Mouse (Mus musculus): ENCODE measurements around the gene Hkdc1. TPM values are rescaled to one million over a fixed set of nuclear protein-coding genes. Genes with fewer than 3 reads are reported as not detected.

The Hkdc1 gene
- polyA plus RNA-seq, 1 experiment from 2014 or later = 4.4 TPM

DNA sequence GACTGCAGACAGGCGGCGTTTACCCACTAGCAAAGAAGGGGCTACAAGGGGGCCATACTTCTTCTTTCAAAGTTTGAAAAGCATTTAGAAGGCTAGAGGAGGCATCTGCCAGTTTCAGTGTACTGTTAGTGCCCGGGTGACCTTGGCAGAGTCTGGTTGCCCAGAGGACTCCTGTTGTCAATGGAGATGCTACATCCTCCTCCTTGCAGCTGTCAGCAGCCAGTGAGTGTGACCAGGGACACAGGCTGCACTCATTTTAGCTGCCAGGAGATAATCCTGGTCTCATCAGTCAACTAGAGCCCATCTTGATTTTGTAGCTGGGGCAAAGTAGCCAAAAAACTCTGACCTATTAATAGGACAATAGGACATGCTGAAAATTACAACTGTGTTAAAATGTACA is 1.2 kb downstream of the Hkdc1 start:
- Histone ChIP-seq H3K27ac (ENCODE audit: low read length) (peak overlapping the region; percentile 44), H3K9ac (ENCODE audit: low read length) (peak overlapping the region; percentile 12; the same call in 1 of the 2 replicates), H3K4me1 (replicated peaks; ENCODE audit: control insufficient read depth, insufficient read depth, low read length) (peaks cover 5% of the 10 kb centered on the region; the same call in 1 of the 2 replicates), H3K4me2 (ENCODE audit: low read depth, low read length) (no peak overlapping the region), H3K27me3 (ENCODE audit: control insufficient read depth, insufficient read depth, low read depth, low read length) (no peaks in the 10 kb centered on the region), H3K9me3 (ENCODE audit: control insufficient read depth, low read length) (no peaks in the 10 kb centered on the region), H3K4me3 (ENCODE audit: low read length) (no peak overlapping the region), H3K36me3 (ENCODE audit: control insufficient read depth, insufficient read depth, low read length) (no peaks in the 10 kb centered on the region)
- 70% methylated on average over 3 of the region's 3 CpGs for WGBS
- ATAC-seq (ENCODE audit: low read depth) = no peak

GRCm38 (mm10) chr10:62420399-62420798 is 1.9 kb downstream of the Hkdc1 start:
- Histone ChIP-seq H3K27ac (ENCODE audit: low read length) (peak overlapping the region; percentile 44; the same call in 1 of the 2 replicates), H3K9me3 (ENCODE audit: control insufficient read depth, low read length) (no peaks in the 10 kb centered on the region), H3K36me3 (ENCODE audit: control insufficient read depth, insufficient read depth, low read length) (no peaks in the 10 kb centered on the region), H3K4me3 (ENCODE audit: low read length) (no peak overlapping the region), H3K27me3 (ENCODE audit: control insufficient read depth, insufficient read depth, low read depth, low read length) (no peaks in the 10 kb centered on the region), H3K4me2 (ENCODE audit: low read depth, low read length) (no peak overlapping the region), H3K4me1 (replicated peaks; ENCODE audit: control insufficient read depth, insufficient read depth, low read length) (0 out of 2 replicates have a peak, but pooled peaks cover 4% of the 10 kb centered on the region), H3K9ac (ENCODE audit: low read length) (no peak overlapping the region)
- ATAC-seq (ENCODE audit: low read depth) = no peak
- WGBS = 44% methylated on average over 6 of the region's 6 CpGs

DNA sequence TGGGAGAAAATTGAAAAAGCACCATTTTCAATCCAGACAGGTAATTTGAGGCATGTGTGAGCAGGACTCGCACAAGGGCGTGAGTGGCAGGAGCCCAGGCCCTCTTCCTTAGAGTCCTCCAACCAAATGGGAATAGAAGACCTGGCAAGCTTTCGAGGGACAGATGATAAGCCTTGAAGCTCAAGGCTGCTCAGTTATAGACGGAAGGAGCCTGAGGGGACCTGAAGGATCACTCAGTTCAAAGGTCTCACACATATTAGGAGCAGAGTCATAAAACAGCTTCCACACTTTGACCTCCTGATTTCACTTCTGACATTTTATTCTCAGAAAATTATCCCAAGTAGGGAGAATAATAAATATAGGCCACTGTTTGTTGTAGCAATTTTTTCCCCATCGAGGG is 2.9 kb downstream of the Hkdc1 start:
- H3K4me2 ChIP-seq (ENCODE audit: low read depth, low read length) = no peak overlapping the region
- 69% methylated on average over 5 of the region's 5 CpGs for WGBS
- H3K27ac ChIP-seq (ENCODE audit: low read length) = no peak overlapping the region
- H3K9me3 ChIP-seq (ENCODE audit: control insufficient read depth, low read length) = no peaks in the 10 kb centered on the region
- no peaks in the 10 kb centered on the region for H3K36me3 ChIP-seq (ENCODE audit: control insufficient read depth, insufficient read depth, low read length)
- ATAC-seq (ENCODE audit: low read depth) = no peak
- H3K4me3 ChIP-seq (ENCODE audit: low read length) = no peak overlapping the region
- no peaks in the 10 kb centered on the region for H3K27me3 ChIP-seq (ENCODE audit: control insufficient read depth, insufficient read depth, low read depth, low read length)
- H3K9ac ChIP-seq (ENCODE audit: low read length) = no peak overlapping the region
- no peaks in the 10 kb centered on the region for H3K4me1 ChIP-seq (replicated peaks; ENCODE audit: control insufficient read depth, insufficient read depth, low read length)

DNA sequence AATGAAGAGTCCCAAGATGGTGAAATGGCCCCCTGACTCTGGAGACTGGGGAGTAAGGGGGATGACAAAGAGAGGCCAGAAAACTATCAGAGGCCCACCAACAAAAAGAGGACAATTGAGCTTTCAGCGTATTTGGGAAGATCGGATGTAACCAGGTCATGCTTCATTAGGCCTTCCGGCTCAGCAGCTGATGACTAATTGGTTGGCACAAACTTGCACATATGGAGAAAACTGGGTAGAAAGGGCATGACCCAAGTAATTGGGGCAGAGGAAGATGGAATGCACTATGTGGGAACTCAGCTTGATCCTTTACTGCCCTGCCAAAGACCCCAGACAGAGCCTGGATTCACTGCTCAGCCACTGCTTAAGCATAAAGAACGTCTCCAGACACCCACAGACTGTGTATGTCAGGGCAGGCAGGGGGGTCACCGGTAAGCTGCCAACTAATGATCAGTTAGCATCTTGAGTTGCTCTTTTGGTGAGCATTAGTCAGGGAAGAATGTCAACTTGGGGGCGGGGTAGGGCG is 3.4 kb downstream of the Hkdc1 start:
- no peaks in the 10 kb centered on the region for H3K36me3 ChIP-seq (ENCODE audit: control insufficient read depth, insufficient read depth, low read length)
- H3K4me2 ChIP-seq (ENCODE audit: low read depth, low read length) = no peak overlapping the region
- no peaks in the 10 kb centered on the region for H3K9me3 ChIP-seq (ENCODE audit: control insufficient read depth, low read length)
- no peak for ATAC-seq (ENCODE audit: low read depth)
- no peaks in the 10 kb centered on the region for H3K27me3 ChIP-seq (ENCODE audit: control insufficient read depth, insufficient read depth, low read depth, low read length)
- no peaks in the 10 kb centered on the region for H3K4me1 ChIP-seq (replicated peaks; ENCODE audit: control insufficient read depth, insufficient read depth, low read length)
- H3K4me3 ChIP-seq (ENCODE audit: low read length) = no peak overlapping the region
- H3K9ac ChIP-seq (ENCODE audit: low read length) = no peak overlapping the region
- 73% methylated on average over 7 of the region's 7 CpGs for WGBS
- no peak overlapping the region for H3K27ac ChIP-seq (ENCODE audit: low read length)

- Histone ChIP-seq H3K4me2 (ENCODE audit: low read depth, low read length) (no peak overlapping the region), H3K27ac (ENCODE audit: low read length) (peak overlapping the region; percentile 96), H3K9ac (ENCODE audit: low read length) (no peak overlapping the region), H3K27me3 (ENCODE audit: control insufficient read depth, insufficient read depth, low read depth, low read length) (no peaks in the 10 kb centered on the region), H3K36me3 (ENCODE audit: control insufficient read depth, insufficient read depth, low read length) (no peaks in the 10 kb centered on the region), H3K4me1 (replicated peaks; ENCODE audit: control insufficient read depth, insufficient read depth, low read length) (peaks cover 6% of the 10 kb centered on the region; the same call in 1 of the 2 replicates), H3K4me3 (ENCODE audit: low read length) (no peak overlapping the region), H3K9me3 (ENCODE audit: control insufficient read depth, low read length) (no peaks in the 10 kb centered on the region)
- peak; percentile 77 for ATAC-seq (ENCODE audit: low read depth)
- 5% methylated on average over 4 of the region's 4 CpGs for WGBS
These were observed 8.7 kb downstream of the Hkdc1 start for GRCm38 (mm10) chr10:62413606-62413982.

DNA sequence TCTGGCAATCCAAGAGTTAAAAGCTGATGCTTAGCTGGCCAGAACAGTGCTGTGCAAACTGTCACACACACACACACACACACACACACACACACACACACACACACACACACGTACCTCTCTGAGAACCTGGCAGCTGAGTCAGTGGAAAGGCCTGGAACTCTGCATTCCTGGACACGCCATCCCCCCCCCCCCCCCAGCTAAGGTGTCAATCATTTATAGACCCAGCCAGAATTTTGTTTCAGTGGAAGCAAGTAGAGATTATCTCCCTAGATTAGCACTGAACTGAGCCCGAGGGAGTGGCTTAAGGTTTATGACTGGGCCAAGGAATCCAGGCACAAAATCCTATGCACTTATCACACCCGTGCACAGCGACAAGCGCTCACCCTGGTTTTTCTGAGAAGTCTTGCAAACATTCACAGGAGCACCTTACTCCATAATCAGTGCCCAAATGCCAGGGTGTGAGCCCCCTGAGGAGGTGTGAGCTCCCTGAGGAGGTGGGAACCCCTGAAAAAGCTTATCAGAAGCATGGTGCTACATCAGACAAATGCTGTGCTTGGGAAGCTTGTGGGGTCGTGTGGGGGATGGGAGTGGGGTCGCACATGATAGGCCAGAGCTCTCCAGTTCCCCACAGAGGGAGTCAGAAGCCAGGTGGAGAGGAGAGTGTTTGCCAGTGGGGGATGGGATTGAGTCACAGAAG is 9.2 kb downstream of the Hkdc1 start:
- Histone ChIP-seq H3K27ac (ENCODE audit: low read length) (peak overlapping the region; percentile 96), H3K9me3 (ENCODE audit: control insufficient read depth, low read length) (no peaks in the 10 kb centered on the region), H3K27me3 (ENCODE audit: control insufficient read depth, insufficient read depth, low read depth, low read length) (no peaks in the 10 kb centered on the region), H3K36me3 (ENCODE audit: control insufficient read depth, insufficient read depth, low read length) (no peaks in the 10 kb centered on the region), H3K4me3 (ENCODE audit: low read length) (no peak overlapping the region), H3K9ac (ENCODE audit: low read length) (0 out of 2 replicates have a peak overlapping the region, but pooled peaks have one; percentile 5), H3K4me2 (ENCODE audit: low read depth, low read length) (no peak overlapping the region; the same call in 1 of the 2 replicates), H3K4me1 (replicated peaks; ENCODE audit: control insufficient read depth, insufficient read depth, low read length) (peaks cover 6% of the 10 kb centered on the region; the same call in 1 of the 2 replicates)
- 8% methylated on average over 8 of the region's 8 CpGs for WGBS
- ATAC-seq (ENCODE audit: low read depth) = peak; percentile 80

- ATAC-seq (ENCODE audit: low read depth) = no peak
- no peak overlapping the region for H3K4me2 ChIP-seq (ENCODE audit: low read depth, low read length)
- peaks cover 6% of the 10 kb centered on the region; the same call in 1 of the 2 replicates for H3K4me1 ChIP-seq (replicated peaks; ENCODE audit: control insufficient read depth, insufficient read depth, low read length)
- no peak overlapping the region for H3K27ac ChIP-seq (ENCODE audit: low read length)
- 62% methylated on average over 19 of the region's 19 CpGs for WGBS
- no peaks in the 10 kb centered on the region for H3K27me3 ChIP-seq (ENCODE audit: control insufficient read depth, insufficient read depth, low read depth, low read length)
- no peaks in the 10 kb centered on the region for H3K36me3 ChIP-seq (ENCODE audit: control insufficient read depth, insufficient read depth, low read length)
- no peak overlapping the region for H3K4me3 ChIP-seq (ENCODE audit: low read length)
- no peak overlapping the region for H3K9ac ChIP-seq (ENCODE audit: low read length)
- no peaks in the 10 kb centered on the region for H3K9me3 ChIP-seq (ENCODE audit: control insufficient read depth, low read length)
These were observed 10.6 kb downstream of the Hkdc1 start for GRCm38 (mm10) chr10:62411431-62412410.

DNA sequence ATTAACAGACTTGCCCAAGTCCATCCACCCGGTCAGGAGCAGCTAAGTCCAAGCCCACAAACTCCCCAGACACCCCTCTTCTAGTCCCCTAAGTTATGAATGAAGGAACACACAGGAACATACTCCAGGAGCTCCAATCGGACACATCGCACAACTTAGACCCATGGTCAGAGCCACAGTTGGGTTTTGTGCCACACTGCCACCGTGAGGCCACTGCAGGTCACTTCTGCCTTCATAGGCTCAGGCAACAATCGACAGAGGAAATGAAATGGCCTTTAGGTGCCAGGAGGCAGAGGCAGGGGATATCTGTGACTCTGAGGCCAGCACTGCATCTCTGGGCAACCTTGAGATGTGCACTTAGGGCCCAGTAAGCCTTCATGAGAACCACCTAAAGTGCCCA is 11.3 kb downstream of the Hkdc1 start:
- H3K36me3 ChIP-seq (ENCODE audit: control insufficient read depth, insufficient read depth, low read length) = no peaks in the 10 kb centered on the region
- ATAC-seq (ENCODE audit: low read depth) = 0 out of 2 replicates have a peak, but pooled peaks have one; percentile 16

GRCm38 (mm10) chr10:62404901-62405300 is 17.4 kb downstream of the Hkdc1 start:
- H3K27ac ChIP-seq (ENCODE audit: low read length) = no peak overlapping the region
- 35% methylated on average over 14 of the region's 14 CpGs for WGBS

More for the DNA sequence above, 11.3 kb downstream of the Hkdc1 start:
- no peak overlapping the region for H3K27ac ChIP-seq (ENCODE audit: low read length)
- H3K4me2 ChIP-seq (ENCODE audit: low read depth, low read length) = no peak overlapping the region
- no peak overlapping the region for H3K9ac ChIP-seq (ENCODE audit: low read length)
- H3K27me3 ChIP-seq (ENCODE audit: control insufficient read depth, insufficient read depth, low read depth, low read length) = no peaks in the 10 kb centered on the region
- peaks cover 6% of the 10 kb centered on the region; the same call in 1 of the 2 replicates for H3K4me1 ChIP-seq (replicated peaks; ENCODE audit: control insufficient read depth, insufficient read depth, low read length)
- 5% methylated on average over 5 of the region's 5 CpGs for WGBS
- no peaks in the 10 kb centered on the region for H3K9me3 ChIP-seq (ENCODE audit: control insufficient read depth, low read length)
- H3K4me3 ChIP-seq (ENCODE audit: low read length) = no peak overlapping the region

More at GRCm38 (mm10) chr10:62404901-62405300, 17.4 kb downstream of the Hkdc1 start:
- Histone ChIP-seq H3K4me3 (ENCODE audit: low read length) (peak overlapping the region; percentile 12; the same call in 1 of the 2 replicates), H3K4me1 (replicated peaks; ENCODE audit: control insufficient read depth, insufficient read depth, low read length) (no peaks in the 10 kb centered on the region), H3K9me3 (ENCODE audit: control insufficient read depth, low read length) (no peaks in the 10 kb centered on the region), H3K4me2 (ENCODE audit: low read depth, low read length) (peak overlapping the region; percentile 36), H3K9ac (ENCODE audit: low read length) (no peak overlapping the region), H3K27me3 (ENCODE audit: control insufficient read depth, insufficient read depth, low read depth, low read length) (no peaks in the 10 kb centered on the region; the same call in 1 of the 2 replicates), H3K36me3 (ENCODE audit: control insufficient read depth, insufficient read depth, low read length) (no peaks in the 10 kb centered on the region)
- ATAC-seq (ENCODE audit: low read depth) = peak; percentile 72

All from lung, embryonic 16.5 days (tissue).